Mouse (Mus musculus) cerebellum, adult 2 months (tissue): ENCODE data around the gene Tanc1.

Experiments
- CTCF ChIP-seq: fragments of 200-500 bp; IDR thresholded peaks from 2 replicates; pipeline ENCODE4 v1.5.1; 2011; ENCODE audit warnings: low read depth, mild to moderate bottlenecking, control low read depth, low read length, moderate library complexity, borderline replicate concordance; ENCODE audit not compliant: insufficient read depth
- POLR2A ChIP-seq: fragments of 200-500 bp; IDR thresholded peaks from 2 replicates; pipeline ENCODE4 v1.6.1; 2011; ENCODE audit warnings: low read length, control low read depth, borderline replicate concordance; ENCODE audit not compliant: insufficient read depth

- TF ChIP-seq CTCF (no peak), POLR2A (no peak)
Observed at GRCm38 (mm10) chr2:59707922-59708706, 96.3 kb downstream of the Tanc1 start.
